Mouse (Mus musculus): ENCODE measurements around the gene Pcca. TPM values are rescaled to one million over a fixed set of nuclear protein-coding genes. Genes with fewer than 3 reads are reported as not detected.

Gene Pcca
- polyA plus RNA-seq, 1 experiment from 2014 or later = 35.8 TPM

DNA sequence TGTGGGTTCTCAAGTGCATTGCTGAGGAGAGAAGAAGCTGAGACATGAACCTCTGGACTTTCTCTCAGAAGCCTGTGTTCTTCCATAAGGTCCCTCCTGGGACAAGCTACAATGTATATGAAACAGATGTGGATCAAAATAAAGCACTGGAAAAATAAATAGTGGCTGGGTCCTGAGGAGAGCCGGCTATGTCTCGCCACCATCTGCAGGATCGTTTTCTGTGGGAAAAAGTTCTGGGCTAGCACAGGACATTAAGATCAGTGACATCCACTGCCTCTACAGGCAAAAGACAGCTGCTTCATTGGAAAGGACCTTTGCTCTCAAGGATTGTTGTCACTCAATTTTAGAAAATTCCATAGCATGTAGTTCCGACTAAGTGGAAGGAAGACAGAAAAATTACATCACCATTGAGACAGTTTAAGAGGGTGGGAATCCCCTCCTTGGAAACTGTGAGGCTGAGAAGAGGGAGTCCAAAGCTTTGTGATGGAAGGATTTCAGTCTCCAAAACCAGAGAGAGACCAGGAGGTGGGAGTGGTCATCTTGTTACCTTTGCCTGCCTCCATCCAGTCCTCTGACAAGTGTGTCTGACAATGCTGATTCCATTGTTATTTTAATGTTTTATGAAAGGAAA, 196.9 kb downstream of the Pcca start:
- WGBS = 76% methylated on average over 4 of the region's 4 CpGs
- Histone ChIP-seq H3K27ac (no peak overlapping the region), H3K4me3 (no peak overlapping the region), H3K36me3 (no peaks in the 10 kb centered on the region), H3K27me3 (ENCODE audit: low read depth, poor library complexity, severe bottlenecking) (no peaks in the 10 kb centered on the region), H3K9me3 (replicated peaks) (no peaks in the 10 kb centered on the region), H3K4me1 (peaks cover 6% of the 10 kb centered on the region; the same call in 1 of the 2 replicates)
- no peak for DNase-seq (ENCODE audit: low spot score)

DNA sequence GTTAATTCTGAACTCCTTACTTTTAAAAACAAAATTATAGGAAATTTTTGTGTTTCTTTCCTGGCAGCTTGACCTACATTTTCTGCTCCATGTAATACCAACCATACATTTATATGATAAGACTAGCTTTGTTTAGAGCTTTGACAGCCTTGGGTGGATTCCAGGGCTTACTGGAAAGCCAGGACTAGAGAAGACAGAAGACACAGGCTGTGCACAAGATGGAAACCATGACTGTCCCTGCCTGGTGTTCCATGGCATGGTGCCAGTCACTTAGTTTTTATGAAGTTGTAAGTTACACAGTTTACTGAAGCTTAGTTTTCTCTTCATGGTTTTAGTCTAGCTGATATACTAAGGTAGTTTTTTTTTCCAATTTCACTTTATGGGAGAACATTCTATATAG, 202.7 kb downstream of the Pcca start:
- no peaks in the 10 kb centered on the region for H3K27me3 ChIP-seq (ENCODE audit: low read depth, poor library complexity, severe bottlenecking)
- DNase-seq (ENCODE audit: low spot score) = no peak

DNA sequence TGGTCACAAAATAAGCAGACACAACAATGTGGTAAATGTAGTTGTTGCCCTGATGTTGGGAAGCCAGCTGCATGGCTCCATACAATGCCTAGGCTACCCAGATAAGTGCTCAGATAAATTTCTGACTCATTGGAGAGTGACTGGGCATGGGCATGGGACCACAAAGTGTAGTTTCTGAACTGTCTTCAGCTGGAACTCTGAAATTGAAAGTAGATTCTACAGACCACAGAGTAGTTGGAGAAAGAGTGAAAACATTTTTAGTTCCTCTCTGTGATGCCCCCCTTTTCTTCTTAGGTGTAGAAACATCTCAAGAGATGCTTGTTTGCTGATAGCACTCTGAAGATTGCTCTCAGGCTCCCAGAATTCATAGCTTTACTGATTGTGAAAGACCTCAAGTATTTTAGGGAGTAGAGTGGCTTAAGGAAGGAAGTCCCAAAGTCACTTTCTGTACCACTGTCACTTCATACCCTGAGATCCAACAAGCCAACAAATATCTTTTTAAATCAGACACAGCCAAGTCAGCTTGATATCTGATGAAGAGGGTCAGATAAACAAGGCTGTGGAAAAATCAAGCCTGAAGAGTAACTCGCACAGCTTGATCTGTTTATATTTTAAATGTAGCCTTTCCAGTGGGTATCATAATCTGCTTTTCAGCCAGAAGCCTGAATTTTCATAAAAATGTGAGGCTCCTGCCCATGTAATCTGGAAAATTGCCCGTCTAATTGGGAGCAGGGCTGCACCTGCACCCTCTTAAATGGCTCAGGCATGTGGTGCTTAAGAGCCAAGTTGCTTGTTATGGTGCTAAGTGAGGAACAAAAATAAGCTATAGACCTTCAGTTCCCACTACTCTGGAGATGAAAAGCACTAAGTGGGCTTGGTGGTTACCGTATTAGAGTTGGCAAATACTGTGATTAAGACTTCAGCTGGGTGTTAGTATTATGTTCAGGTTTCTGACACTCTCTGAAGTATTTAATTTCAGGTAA, 214.0 kb downstream of the Pcca start:
- Histone ChIP-seq H3K36me3 (no peaks in the 10 kb centered on the region), H3K27ac (no peak overlapping the region), H3K4me3 (no peak overlapping the region), H3K9me3 (replicated peaks) (no peaks in the 10 kb centered on the region), H3K4me1 (no peaks in the 10 kb centered on the region), H3K27me3 (ENCODE audit: low read depth, poor library complexity, severe bottlenecking) (no peaks in the 10 kb centered on the region)
- no peak for DNase-seq (ENCODE audit: low spot score)
- 83% methylated on average over 3 of the region's 3 CpGs for WGBS

More for the DNA sequence above, 202.7 kb downstream of the Pcca start:
- Histone ChIP-seq H3K9me3 (replicated peaks) (no peaks in the 10 kb centered on the region), H3K36me3 (no peaks in the 10 kb centered on the region), H3K27ac (no peak overlapping the region), H3K4me3 (no peak overlapping the region), H3K4me1 (no peaks in the 10 kb centered on the region)

DNA sequence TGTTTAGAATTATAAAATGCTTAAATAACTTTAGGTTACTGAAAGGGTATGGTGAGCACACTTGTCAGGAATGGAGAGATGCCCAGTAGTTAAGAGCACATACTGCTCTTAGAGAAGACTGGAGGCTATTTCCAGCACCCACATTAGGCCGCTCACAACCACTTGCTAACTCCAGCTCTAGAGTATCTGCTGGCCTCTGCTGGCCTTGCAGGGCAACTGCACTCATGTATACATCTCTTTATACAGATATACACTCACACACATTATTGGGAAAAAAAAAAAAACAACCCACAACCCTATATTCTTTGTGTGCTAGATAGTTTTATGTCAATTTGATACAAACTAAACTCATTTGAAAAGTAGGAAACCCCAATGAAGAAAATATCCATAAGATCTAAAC, 217.4 kb downstream of the Pcca start:
- H3K27me3 ChIP-seq (ENCODE audit: low read depth, poor library complexity, severe bottlenecking) = no peaks in the 10 kb centered on the region
- DNase-seq (ENCODE audit: low spot score) = no peak

DNA sequence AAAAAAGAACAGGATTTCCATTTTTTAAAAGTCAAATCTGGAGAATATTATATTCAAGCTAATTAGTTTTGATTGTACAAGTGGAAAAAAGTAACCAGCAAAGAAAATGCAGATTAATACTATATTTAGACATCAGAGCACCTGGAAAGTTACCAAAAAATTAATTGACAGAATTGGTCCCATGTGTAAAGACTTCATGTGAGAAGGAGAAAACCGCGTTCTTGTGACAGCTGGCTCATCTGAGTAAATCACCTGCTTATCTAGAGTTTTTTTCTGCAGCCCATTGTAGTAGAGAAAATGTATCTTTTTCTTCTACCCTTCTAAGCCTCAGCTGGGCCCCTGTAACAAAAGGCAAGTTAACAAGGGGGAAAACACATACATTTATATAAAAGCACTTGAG, 219.2 kb downstream of the Pcca start:
- Histone ChIP-seq H3K9me3 (replicated peaks) (no peaks in the 10 kb centered on the region), H3K4me3 (no peak overlapping the region), H3K27me3 (ENCODE audit: low read depth, poor library complexity, severe bottlenecking) (no peaks in the 10 kb centered on the region), H3K36me3 (no peaks in the 10 kb centered on the region), H3K27ac (no peak overlapping the region), H3K4me1 (peaks cover 12% of the 10 kb centered on the region)
- no peak for DNase-seq (ENCODE audit: low spot score)
- WGBS = 78% methylated on average over 2 of the region's 2 CpGs

More for the DNA sequence above, 217.4 kb downstream of the Pcca start:
- no peak overlapping the region for H3K27ac ChIP-seq
- WGBS = 97% methylated on average over 1 of the region's 1 CpGs
- H3K36me3 ChIP-seq = no peaks in the 10 kb centered on the region
- peaks cover 12% of the 10 kb centered on the region for H3K4me1 ChIP-seq
- no peak overlapping the region for H3K4me3 ChIP-seq
- H3K9me3 ChIP-seq (replicated peaks) = no peaks in the 10 kb centered on the region

DNA sequence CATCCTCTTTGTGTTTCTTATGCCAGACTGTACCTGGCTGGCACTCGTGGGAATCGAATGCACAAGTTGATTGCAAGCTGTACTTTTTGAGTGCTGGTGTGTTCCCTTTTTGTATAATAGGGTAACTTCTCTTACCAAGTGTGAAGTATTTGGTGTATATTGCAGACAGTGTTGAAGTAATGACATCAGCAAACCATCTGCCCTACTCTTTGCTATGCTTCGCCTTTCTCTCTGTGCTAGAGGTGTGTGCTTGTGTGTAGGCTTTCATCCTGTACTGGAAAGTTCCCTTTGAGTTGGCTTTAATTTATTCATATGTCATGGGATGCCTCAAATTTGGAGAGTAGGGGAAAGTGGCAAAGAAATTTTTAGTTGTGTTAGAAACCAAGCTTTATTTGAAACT, 220.2 kb downstream of the Pcca start:
- no peak for DNase-seq (ENCODE audit: low spot score)
- H3K27me3 ChIP-seq (ENCODE audit: low read depth, poor library complexity, severe bottlenecking) = no peaks in the 10 kb centered on the region
- no peak overlapping the region for H3K4me3 ChIP-seq
- H3K36me3 ChIP-seq = no peaks in the 10 kb centered on the region
- H3K4me1 ChIP-seq = peaks cover 12% of the 10 kb centered on the region
- H3K27ac ChIP-seq = no peak overlapping the region
- WGBS = 90% methylated on average over 3 of the region's 3 CpGs
- H3K9me3 ChIP-seq (replicated peaks) = no peaks in the 10 kb centered on the region

DNA sequence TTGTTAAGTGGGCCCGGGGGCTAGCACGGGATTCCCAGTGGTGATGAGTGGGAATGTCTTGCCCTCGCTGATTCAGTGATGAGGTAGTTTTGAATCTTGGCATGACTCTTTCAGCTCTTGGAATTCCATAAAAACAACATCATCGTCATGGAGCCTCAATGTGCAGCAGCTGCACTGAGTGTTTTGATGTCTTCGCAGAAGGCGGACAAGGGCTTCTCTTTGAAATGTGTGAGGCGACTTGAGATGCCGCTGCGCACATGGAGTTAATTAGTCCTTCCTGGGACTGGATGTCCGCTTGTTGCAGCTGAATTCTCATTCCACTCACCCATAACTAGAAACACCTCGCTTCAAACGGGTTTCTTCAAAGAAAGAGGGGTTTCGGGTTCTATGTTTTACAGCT, 221.4 kb downstream of the Pcca start:
- no peaks in the 10 kb centered on the region for H3K9me3 ChIP-seq (replicated peaks)
- peak; percentile 53 for DNase-seq (ENCODE audit: low spot score)
- WGBS = 29% methylated on average over 13 of the region's 13 CpGs
- H3K36me3 ChIP-seq = no peaks in the 10 kb centered on the region
- H3K4me3 ChIP-seq = no peak overlapping the region
- peaks cover 12% of the 10 kb centered on the region for H3K4me1 ChIP-seq
- H3K27ac ChIP-seq = peak overlapping the region; percentile 32; the same call in 1 of the 2 replicates
- H3K27me3 ChIP-seq (ENCODE audit: low read depth, poor library complexity, severe bottlenecking) = no peaks in the 10 kb centered on the region

DNA sequence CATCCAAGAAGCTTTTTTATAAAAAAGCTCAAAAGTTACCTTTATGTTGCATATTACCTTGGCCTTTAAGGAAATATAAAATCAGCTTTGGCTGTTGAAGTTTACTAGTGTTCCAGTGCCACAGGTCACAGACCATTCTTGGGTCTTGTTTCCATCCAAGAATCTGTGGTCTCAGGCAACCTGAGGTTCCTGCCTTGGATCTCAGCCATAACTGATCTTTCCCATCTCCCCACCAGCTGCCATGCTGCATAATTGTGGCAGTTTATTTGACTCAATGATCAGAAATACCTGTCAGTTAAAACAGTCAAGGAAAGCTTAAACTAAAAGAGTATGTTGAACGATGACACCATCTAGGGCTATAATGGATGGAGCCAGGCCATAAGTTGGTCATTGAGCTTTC, 222.5 kb downstream of the Pcca start:
- no peaks in the 10 kb centered on the region for H3K9me3 ChIP-seq (replicated peaks)
- no peak for DNase-seq (ENCODE audit: low spot score)
- H3K27me3 ChIP-seq (ENCODE audit: low read depth, poor library complexity, severe bottlenecking) = no peaks in the 10 kb centered on the region
- no peak overlapping the region for H3K4me3 ChIP-seq
- peaks cover 12% of the 10 kb centered on the region for H3K4me1 ChIP-seq
- H3K36me3 ChIP-seq = no peaks in the 10 kb centered on the region
- H3K27ac ChIP-seq = no peak overlapping the region
- WGBS = 98% methylated on average over 1 of the region's 1 CpGs

DNA sequence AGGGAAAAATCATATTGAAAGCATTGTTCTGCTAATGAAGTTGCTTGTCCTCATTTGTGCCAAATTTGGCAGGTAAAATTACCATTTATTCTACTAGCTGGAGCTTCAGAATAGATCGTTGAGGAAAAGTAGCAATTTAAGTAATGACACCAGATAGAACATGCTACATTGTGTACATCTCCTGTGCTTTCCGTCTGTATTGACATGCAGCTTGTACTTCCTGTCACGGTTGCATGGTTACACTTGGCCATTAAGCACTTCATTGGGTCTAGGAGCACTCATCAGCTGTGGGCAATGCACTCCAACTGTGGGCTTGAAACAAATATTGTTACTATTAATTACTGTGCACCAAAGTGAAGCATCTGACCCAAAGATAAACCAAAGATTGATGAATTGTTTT, 225.8 kb downstream of the Pcca start:
- no peaks in the 10 kb centered on the region for H3K36me3 ChIP-seq
- WGBS = 90% methylated on average over 3 of the region's 3 CpGs
- no peaks in the 10 kb centered on the region for H3K27me3 ChIP-seq (ENCODE audit: low read depth, poor library complexity, severe bottlenecking)
- no peaks in the 10 kb centered on the region for H3K9me3 ChIP-seq (replicated peaks)
- H3K4me3 ChIP-seq = no peak overlapping the region
- no peak overlapping the region for H3K27ac ChIP-seq
- no peak for DNase-seq (ENCODE audit: low spot score)
- peaks cover 12% of the 10 kb centered on the region for H3K4me1 ChIP-seq

DNA sequence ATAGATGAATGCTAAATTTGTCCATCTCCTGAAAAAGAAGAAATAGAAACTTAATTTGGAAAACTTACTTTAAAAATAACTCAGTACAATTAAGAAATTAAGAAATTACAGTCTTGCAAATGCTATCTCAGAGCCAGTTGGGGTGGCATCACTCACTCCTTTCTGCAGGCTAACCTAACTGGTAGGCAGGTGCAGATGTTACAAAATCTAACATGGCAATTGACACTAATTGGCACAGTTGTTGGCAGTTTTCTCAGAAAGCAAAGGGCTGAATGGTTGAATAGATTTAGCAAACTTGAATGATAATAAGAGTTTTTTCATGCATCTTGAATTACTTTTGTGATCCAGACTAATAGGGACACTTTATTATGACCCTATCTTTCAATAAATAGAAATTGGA, 226.7 kb downstream of the Pcca start:
- Histone ChIP-seq H3K27me3 (ENCODE audit: low read depth, poor library complexity, severe bottlenecking) (no peaks in the 10 kb centered on the region), H3K27ac (no peak overlapping the region), H3K9me3 (replicated peaks) (no peaks in the 10 kb centered on the region), H3K4me1 (peaks cover 4% of the 10 kb centered on the region), H3K4me3 (no peak overlapping the region), H3K36me3 (no peaks in the 10 kb centered on the region)
- no peak for DNase-seq (ENCODE audit: low spot score)

DNA sequence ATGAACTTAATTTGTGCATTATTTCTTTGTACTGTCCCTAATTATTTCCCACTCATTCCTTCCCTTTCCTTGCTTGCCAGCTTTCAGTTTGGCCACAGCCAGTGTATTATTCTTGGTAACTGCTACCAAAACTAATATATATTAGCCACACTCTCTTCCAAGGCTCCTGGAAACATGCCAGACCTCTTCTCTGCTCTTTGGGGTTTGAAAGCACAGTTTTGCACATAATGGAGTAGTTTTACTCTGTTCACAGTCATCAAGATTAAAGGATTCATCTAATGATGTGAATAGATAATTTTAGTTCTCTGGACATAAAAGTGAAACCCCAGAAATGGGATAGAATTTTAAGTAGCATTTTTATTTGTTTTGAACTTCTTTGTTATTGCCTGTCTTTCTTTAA, 228.5 kb downstream of the Pcca start:
- no peak overlapping the region for H3K27ac ChIP-seq
- no peaks in the 10 kb centered on the region for H3K36me3 ChIP-seq
- H3K9me3 ChIP-seq (replicated peaks) = no peaks in the 10 kb centered on the region
- no peaks in the 10 kb centered on the region for H3K4me1 ChIP-seq
- H3K4me3 ChIP-seq = no peak overlapping the region
- H3K27me3 ChIP-seq (ENCODE audit: low read depth, poor library complexity, severe bottlenecking) = no peaks in the 10 kb centered on the region
- no peak for DNase-seq (ENCODE audit: low spot score)

DNA sequence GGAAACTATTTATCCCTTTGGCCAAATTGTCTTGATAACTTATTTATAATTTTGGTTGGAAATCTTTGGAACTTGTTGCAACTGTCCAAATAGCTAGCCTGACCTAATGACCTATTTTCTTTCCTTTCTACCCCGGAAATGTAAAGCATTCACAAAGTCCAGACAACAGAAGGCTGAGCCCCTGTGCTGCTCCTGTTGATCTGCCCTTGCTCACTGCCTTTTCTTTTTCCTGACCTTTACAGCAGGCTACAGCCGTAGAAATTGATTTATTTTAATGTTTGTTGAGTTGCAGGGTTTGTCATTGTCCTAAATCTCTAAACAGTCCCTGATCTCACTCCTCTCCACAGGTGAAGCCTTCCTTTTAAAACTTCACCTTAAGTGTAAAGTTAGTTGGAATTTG, 231.8 kb downstream of the Pcca start:
- Histone ChIP-seq H3K4me1 (no peaks in the 10 kb centered on the region), H3K36me3 (no peaks in the 10 kb centered on the region), H3K27ac (no peak overlapping the region), H3K9me3 (replicated peaks) (no peaks in the 10 kb centered on the region), H3K4me3 (no peak overlapping the region), H3K27me3 (ENCODE audit: low read depth, poor library complexity, severe bottlenecking) (no peaks in the 10 kb centered on the region)
- DNase-seq (ENCODE audit: low spot score) = no peak
- 78% methylated on average over 2 of the region's 2 CpGs for WGBS

DNA sequence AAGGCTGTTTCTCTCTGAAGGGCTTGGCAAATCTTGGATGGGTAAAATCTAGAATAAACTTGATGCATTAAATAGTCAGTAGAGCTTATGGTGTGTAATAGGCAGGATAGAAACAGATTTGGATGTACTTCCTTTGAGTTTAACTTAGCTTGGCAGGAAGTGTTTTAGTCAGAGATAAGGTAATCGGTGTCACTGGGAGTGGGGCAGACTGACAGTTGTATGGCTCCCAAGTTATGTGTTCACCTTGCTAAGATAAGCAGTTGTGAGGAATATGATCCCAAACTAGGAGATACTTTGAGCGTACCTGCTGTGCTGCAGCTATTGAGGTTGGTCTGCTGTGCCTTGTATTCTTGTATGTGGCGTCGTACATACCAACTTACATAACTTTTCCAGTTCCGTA, 232.3 kb downstream of the Pcca start:
- DNase-seq (ENCODE audit: low spot score) = no peak
- no peak overlapping the region for H3K4me3 ChIP-seq
- WGBS = 92% methylated on average over 5 of the region's 5 CpGs
- H3K9me3 ChIP-seq (replicated peaks) = no peaks in the 10 kb centered on the region
- H3K36me3 ChIP-seq = no peaks in the 10 kb centered on the region
- H3K27me3 ChIP-seq (ENCODE audit: low read depth, poor library complexity, severe bottlenecking) = no peaks in the 10 kb centered on the region
- no peak overlapping the region for H3K27ac ChIP-seq
- no peaks in the 10 kb centered on the region for H3K4me1 ChIP-seq

Data from limb, embryonic 10.5 days (tissue).